Mouse (Mus musculus) mouse trophoblast stem cell (cell line): ENCODE results near the gene Prkcd.
"Not testable (repeated sequence)": the region's sequence is repeated elsewhere in the genome, so short reads cannot be mapped to it uniquely, and the experiment has no call there.

Source experiments
- in situ Hi-C, 2 experiments: fragments of 300-500 bp; cut with MseI, MboI; formaldehyde crosslinking; loops; 2 replicates in 1 of 2; 3 replicates in 1 of 2; pipeline ENCODE4 v1.15.1; 2025

Prkcd gene

GRCm38 (mm10) chr14:30608176-30608575 lies 17.8 kb downstream of the Prkcd start:
- in situ Hi-C loops: no loop called here

GRCm38 (mm10) chr14:30607696-30608095 lies 18.3 kb downstream of the Prkcd start:
- in situ Hi-C loops: no loop called here

DNA sequence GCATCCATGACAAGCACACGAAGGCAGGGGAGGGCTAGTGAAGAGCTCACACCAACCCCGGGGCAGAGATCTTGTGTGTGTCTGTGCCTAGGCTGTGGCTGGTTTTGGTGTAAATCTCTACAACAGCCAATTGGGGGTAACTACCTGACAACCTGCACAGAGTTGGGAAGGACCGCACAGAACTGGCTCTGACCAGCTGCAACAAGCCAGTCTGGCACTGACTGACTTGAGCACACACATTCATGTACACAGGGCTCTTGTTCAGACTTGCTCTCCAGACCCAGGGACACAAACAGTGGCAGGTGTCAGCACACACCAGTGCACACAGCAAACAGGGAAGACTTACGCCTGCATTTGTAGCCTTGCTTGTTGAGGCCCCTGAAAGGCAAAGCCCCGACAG lies 19.2 kb downstream of the Prkcd start:
- in situ Hi-C loops: no loop called here

- in situ Hi-C loops: no loop called here
Observed at GRCm38 (mm10) chr14:30597142-30597541, 28.9 kb downstream of the Prkcd start.

- in situ Hi-C loops: no loop called here
Observed at GRCm38 (mm10) chr14:30596407-30596806, 29.6 kb downstream of the Prkcd start.

DNA sequence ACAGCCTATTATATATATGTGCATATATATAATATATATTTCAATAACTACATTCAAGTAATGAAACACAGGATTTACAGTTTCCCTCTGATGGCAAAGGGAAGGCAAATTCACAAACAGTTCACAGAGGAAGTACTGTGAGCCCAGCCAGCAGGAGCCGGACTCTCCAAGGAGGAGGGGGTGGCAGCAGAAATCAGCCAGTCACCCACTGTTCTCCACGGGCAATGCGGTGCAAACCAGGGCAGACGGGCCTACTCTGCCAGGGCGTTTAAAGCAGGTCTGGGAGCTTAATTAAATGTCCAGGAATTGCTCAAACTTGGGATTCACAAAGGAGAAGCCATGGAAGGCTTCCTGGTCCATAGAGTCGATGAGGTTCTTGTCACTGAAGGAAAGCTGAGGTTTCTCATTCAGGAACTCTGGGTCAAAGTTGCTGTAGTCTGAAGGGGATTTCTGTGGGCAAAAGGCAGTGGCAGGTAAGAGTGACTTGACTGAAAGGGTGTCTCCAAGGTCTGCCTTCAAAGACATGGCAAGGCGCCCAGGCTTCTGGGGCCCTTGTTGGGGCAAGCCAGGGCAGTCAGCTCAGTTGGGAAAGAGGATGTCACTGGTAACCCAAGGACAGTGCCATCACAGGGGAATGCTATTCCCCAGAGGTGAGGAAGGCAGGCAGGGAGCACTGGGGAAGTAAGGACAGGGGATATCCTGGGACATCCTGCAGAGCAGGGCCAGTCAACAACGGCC lies 30.3 kb downstream of the Prkcd start:
- in situ Hi-C loops: no loop called here

DNA sequence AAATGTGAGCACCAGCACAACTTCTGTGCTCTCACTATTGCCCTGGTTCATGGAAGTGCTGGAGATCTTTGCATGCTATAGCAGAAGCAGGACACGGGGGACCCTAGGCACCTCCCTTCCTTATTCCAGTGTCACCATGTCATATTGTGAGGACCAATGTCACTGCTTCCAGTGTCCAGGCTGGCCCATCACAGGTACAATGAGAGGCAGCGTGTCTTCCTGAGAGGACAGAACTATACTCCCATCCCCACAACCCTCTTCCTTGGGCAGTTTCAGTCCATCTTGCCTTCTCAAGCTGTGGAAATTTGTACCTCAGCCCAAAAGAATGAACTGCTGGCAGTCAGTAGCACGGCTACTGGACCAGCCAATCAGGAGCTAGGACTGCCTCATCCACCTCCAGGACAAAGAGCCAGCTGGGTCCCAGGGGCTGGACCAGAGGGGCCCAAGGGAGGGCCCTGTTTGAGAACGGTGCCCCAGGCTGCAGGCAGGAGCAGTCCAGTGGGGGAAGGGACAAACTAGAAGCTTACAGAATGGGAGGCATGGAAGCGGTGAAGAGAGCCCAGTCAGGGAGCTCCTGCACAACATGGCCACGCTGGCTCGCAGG lies 31.8 kb downstream of the Prkcd start:
- in situ Hi-C loops: loop anchor here in 1 of 2 experiments (5.0 kb wide), 1 partner anchor 78 kb away; no protein-coding TSS in a partner anchor

DNA sequence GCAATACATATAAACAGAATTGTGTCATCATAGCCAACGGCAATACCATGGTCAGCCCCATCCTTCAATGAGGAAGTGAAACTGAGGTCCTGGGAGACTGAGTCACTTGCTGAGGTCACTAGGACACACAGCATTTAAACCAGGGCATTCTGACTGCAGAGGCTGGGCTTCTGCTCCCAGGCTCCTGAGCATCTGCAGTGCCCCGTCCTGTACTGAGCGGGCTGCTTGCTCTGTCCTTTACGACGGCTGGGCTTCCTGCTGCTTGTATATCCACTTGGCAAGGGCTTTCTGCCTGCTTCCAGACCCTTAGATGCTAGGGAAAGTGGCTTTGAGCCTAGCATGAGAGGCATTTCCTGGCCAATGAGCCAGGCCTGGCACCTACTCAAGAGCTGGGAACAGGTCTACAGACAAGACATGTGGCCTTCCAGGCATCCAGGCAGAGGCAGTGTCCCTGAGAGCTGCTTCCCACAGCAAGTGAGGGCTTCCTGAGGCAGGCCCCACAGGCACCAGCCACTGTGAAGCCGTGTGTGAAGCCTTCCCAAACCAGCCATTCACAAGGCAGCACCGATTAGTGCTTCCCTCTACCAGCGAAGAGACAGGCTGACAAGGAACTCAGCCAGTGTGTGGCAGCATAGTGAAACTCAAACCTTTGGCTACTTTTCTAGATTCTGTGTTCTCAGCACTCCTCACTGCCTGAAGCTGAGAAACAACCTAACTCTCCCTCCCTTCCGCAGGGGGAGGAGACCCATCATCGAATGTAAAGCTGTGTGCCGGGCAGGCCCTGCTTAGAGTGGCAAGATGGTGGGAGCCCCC lies 32.5 kb downstream of the Prkcd start:
- in situ Hi-C loops: loop anchor here in 1 of 2 experiments (5.0 kb wide), 1 partner anchor 79 kb away; no protein-coding TSS in a partner anchor

GRCm38 (mm10) chr14:30591417-30591816 lies 34.6 kb downstream of the Prkcd start:
- in situ Hi-C loops: loop anchor here in 1 of 2 experiments (5.0 kb wide), 1 partner anchor 81 kb away; no protein-coding TSS in a partner anchor

- in situ Hi-C loops: loop anchor here in 1 of 2 experiments (5.0 kb wide), 1 partner anchor 81 kb away; no protein-coding TSS in a partner anchor
Observed at GRCm38 (mm10) chr14:30590918-30591317, 35.1 kb downstream of the Prkcd start.

DNA sequence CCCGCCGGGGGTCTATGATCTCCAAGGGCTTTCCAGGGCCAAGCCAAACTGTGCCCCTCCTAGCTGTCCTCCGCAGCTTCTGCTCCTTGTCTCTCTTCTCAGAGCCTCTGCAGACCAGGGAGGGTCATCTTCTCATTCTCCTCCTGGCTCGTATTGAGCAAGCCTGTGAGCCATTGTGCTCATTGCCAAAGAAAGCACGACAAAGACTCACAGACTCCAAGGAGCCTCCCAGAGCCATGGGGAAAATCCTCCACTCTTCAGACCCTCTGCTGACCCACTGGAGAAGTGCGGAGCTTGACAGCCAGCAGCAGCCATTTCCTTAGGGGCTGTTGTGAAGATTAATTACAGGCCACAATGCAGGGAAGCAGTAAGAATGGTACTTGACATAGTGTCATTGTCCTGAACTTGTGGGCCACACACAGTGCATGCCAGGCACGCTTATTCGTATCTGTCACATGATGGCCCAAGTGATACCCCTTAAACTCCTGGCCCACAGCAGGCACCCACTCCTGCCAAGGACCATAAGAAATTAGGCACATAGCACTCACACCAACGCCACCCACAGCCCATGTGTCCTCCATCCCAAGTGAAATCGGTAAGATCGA lies 35.9 kb downstream of the Prkcd start:
- in situ Hi-C loops: loop anchor here in 1 of 2 experiments (5.0 kb wide), 1 partner anchor 82 kb away; no protein-coding TSS in a partner anchor

DNA sequence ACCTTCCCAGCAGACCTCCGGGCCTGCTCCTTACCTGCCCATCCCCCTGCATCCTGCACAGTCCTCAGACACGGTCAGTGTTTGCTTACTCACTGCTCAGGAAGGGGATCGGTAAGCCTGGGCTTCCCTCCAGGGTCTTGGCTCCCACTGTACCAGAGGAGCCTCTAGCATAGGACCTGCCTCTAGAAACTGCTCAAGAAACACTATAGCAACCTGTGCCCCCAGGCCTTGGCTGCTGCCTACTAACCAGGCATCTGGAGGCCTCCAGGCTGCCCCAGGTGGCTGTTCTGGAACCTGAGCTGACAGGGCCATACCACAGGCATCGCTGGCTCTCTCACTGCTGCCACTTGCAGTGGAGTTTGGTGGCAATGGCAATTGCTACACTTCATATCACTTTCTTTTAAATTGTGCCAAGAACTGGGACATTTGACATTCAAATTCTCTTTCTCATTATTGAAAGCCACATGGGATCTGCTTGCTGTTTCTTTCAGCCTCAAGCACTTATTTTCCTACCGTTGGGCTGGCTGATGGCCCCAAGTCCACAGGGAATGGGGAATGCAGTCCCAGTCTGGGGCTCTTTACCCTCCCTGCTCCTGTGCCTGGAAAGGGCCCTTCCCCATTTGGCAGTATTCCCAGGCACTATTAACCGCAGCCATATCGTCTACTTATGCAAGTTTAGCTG lies 39.1 kb downstream of the Prkcd start:
- in situ Hi-C loops: loop anchor here in 1 of 2 experiments (5.0 kb wide), 1 partner anchor 85 kb away; no protein-coding TSS in a partner anchor

- in situ Hi-C loops: loop anchor here in 1 of 2 experiments (5.0 kb wide), 1 partner anchor 87 kb away; no protein-coding TSS in a partner anchor
Observed at GRCm38 (mm10) chr14:30585323-30585722, 40.7 kb downstream of the Prkcd start.

DNA sequence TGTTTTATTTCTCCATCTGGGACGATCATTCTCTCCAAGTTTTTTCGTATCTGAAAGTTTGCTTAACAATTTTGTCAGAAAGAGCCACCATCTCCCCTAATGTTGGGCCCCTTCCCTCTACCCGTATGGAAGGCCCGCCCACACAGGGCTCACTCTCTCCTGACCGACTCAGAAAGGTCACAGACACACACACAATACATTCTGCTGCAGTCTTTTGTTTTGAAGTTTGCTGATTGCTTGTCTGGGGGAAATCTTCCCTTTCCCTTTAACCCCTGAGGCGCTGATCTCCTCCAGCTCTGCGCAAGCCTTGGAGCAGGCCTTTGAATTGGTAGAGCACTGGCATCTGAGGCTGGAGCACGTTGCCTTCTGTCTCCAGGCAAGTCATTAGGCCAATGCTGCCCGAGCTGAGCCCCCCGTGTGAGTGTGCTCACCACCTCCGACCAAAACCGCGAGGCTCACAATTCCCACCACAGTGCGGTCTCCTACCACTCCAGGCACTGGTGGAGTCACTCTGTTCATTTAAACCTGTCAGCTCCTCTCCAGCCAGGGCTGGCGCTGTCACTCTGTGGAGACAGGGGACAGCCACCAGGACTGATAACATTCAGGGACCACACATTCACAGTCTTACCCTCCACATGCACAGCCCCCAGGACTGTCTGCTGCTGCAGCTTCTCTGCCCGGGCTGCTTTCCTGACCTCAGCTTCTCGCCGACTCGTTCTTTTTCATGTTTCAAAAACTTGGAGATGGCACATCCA lies 41.3 kb downstream of the Prkcd start:
- in situ Hi-C loops: loop anchor here in 1 of 2 experiments (5.0 kb wide), 1 partner anchor 88 kb away; no protein-coding TSS in a partner anchor

GRCm38 (mm10) chr14:30584077-30584476 lies 41.9 kb downstream of the Prkcd start:
- in situ Hi-C loops: no loop called here

- in situ Hi-C loops: no loop called here
Observed at GRCm38 (mm10) chr14:30581238-30581637, 44.8 kb downstream of the Prkcd start.

- in situ Hi-C loops: no loop called here
Observed at GRCm38 (mm10) chr14:30579882-30580281, 46.1 kb downstream of the Prkcd start.

GRCm38 (mm10) chr14:30579180-30579579 lies 46.8 kb downstream of the Prkcd start:
- in situ Hi-C loops: no loop called here

GRCm38 (mm10) chr14:30577303-30578062 lies 48.5 kb downstream of the Prkcd start:
- in situ Hi-C loops: not testable (repeated sequence)
